Comparison of ENCODE assay signal across 7 mouse cellular contexts in the genomic region with DNA sequence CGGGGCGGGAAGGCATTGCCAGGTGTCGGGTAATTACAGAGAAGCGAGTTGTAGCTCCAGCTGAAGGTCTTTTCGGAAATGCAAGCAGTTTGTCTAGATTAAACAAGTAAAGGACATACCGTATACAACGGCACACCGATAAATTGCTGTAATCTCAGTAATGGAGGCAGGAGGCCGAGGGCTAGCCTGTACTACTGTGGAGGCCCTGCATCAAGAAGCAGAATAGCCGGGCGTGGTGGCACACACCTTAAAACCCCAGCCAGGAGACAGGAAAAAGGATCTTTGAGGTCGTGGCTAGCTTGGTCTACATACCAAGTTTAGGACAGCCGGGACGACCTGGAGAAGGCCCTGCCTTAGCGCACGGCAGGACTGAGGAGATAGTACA. TPM values are rescaled to one million over a fixed set of nuclear protein-coding genes. Genes with fewer than 3 reads are reported as not detected.
DNase-seq lines count a peak whose midpoint lies in the region; ATAC-seq lines count a peak whose summit lies in the region.

No protein-coding gene starts in this region.

- no peak for DNase-seq in layer of hippocampus, adult 9-11 months
- DNase-seq in spleen, postnatal 4 days (ENCODE audit: low spot score in 2 of 2): no peak

- H3K9me3 ChIP-seq in megakaryocyte, embryonic 14.5 days: peaks cover 3% of the 10 kb centered on the region
- no peaks in the 10 kb centered on the region for H3K9me3 ChIP-seq in limb, embryonic 13.5 days
- no peaks in the 10 kb centered on the region for H3K9me3 ChIP-seq in stomach, embryonic 15.5 days

- H3K36me3 ChIP-seq in megakaryocyte, embryonic 14.5 days (replicated peaks; ENCODE audit: low read length): peaks cover 31% of the 10 kb centered on the region
- H3K36me3 ChIP-seq in limb, embryonic 13.5 days: peaks cover 29% of the 10 kb centered on the region
- peaks cover 13% of the 10 kb centered on the region for H3K36me3 ChIP-seq in stomach, embryonic 15.5 days

- ATAC-seq in megakaryocyte, adult 5-6 weeks (ENCODE audit: poor library complexity, severe bottlenecking): no peak
- peak; percentile 27 for ATAC-seq in erythroid progenitor cell, adult 5-6 weeks (replicated peaks; ENCODE audit: low FRiP score, poor library complexity, severe bottlenecking)
- ATAC-seq in limb, embryonic 13.5 days (ENCODE audit: low FRiP score, low read depth): peak; percentile 21
- ATAC-seq in stomach, embryonic 15.5 days (ENCODE audit: insufficient read depth, low FRiP score, low read depth): peak; percentile 12; the same call in 1 of the 2 replicates

- H3K4me1 ChIP-seq in megakaryocyte, embryonic 14.5 days: peaks cover 63% of the 10 kb centered on the region
- peaks cover 32% of the 10 kb centered on the region for H3K4me1 ChIP-seq in limb, embryonic 13.5 days
- peaks cover 16% of the 10 kb centered on the region; the same call in 1 of the 2 replicates for H3K4me1 ChIP-seq in stomach, embryonic 15.5 days

- peak overlapping the region; percentile 79 for H3K9ac ChIP-seq in limb, embryonic 13.5 days
- peak overlapping the region; percentile 73 for H3K9ac ChIP-seq in stomach, embryonic 15.5 days

- peak overlapping the region; percentile 99 for H3K4me3 ChIP-seq in megakaryocyte, embryonic 14.5 days (replicated peaks)
- H3K4me3 ChIP-seq in limb, embryonic 13.5 days: peak overlapping the region; percentile 77
- peak overlapping the region; percentile 62 for H3K4me3 ChIP-seq in stomach, embryonic 15.5 days (replicated peaks)

- H3K27me3 ChIP-seq in megakaryocyte, embryonic 14.5 days (replicated peaks): no peaks in the 10 kb centered on the region
- H3K27me3 ChIP-seq in limb, embryonic 13.5 days: no peaks in the 10 kb centered on the region
- H3K27me3 ChIP-seq in stomach, embryonic 15.5 days (replicated peaks): no peaks in the 10 kb centered on the region

- WGBS in limb, embryonic 13.5 days: 12% methylated on average over 16 of the region's 16 CpGs
- WGBS in stomach, embryonic 15.5 days: 9% methylated on average over 16 of the region's 16 CpGs

- peak overlapping the region; percentile 79 for H3K4me2 ChIP-seq in limb, embryonic 13.5 days (replicated peaks)
- peak overlapping the region; percentile 81 for H3K4me2 ChIP-seq in stomach, embryonic 15.5 days

- H3K27ac ChIP-seq in limb, embryonic 13.5 days: peak overlapping the region; percentile 88
- H3K27ac ChIP-seq in stomach, embryonic 15.5 days: peak overlapping the region; percentile 89

RNA-seq across cellular contexts. Expression of a gene that starts 0.5 kb away (rescaled TPM):
- 55.6 and 136 TPM in 2 replicates for polyA plus RNA-seq in megakaryocyte, embryonic 14.5 days (2012; ENCODE audit: insufficient read depth, low replicate concordance)
- 15.3 and 17.3 TPM in 2 replicates for total RNA-seq in megakaryocyte, adult 5-6 weeks (2015)
- total RNA-seq in megakaryocyte, adult 5-6 weeks (2017): 9.4 and 10.6 TPM in 2 replicates
- 10.1 and 21.8 TPM in 2 replicates for total RNA-seq in erythroid progenitor cell, adult 5-6 weeks (2015; ENCODE audit: low replicate concordance)
- total RNA-seq in erythroid progenitor cell, adult 5-6 weeks (2017; ENCODE audit: low replicate concordance): 3.1 and 9.2 TPM in 2 replicates
- 33.1 and 37.7 TPM in 2 replicates for polyA plus RNA-seq in limb, embryonic 13.5 days (2015; fragmentation: Nextera tagmentation; extraction: Ambion mirVana)
- 41.6 and 50.2 TPM in 2 replicates for polyA plus RNA-seq in stomach, embryonic 15.5 days (2015; fragmentation: Nextera tagmentation; extraction: Ambion mirVana)

RNA-seq across cellular contexts. Expression of a gene that starts 12.1 kb away (rescaled TPM):
- polyA plus RNA-seq in megakaryocyte, embryonic 14.5 days (2012; ENCODE audit: insufficient read depth, low replicate concordance): not detected in 2 replicates
- not detected in 2 replicates for total RNA-seq in megakaryocyte, adult 5-6 weeks (2015)
- total RNA-seq in megakaryocyte, adult 5-6 weeks (2017): not detected in 2 replicates
- total RNA-seq in erythroid progenitor cell, adult 5-6 weeks (2015; ENCODE audit: low replicate concordance): not detected in 2 replicates
- not detected in 2 replicates for total RNA-seq in erythroid progenitor cell, adult 5-6 weeks (2017; ENCODE audit: low replicate concordance)
- not detected in 2 replicates for polyA plus RNA-seq in limb, embryonic 13.5 days (2015; fragmentation: Nextera tagmentation; extraction: Ambion mirVana)
- not detected in 2 replicates for polyA plus RNA-seq in stomach, embryonic 15.5 days (2015; fragmentation: Nextera tagmentation; extraction: Ambion mirVana)

RNA-seq across cellular contexts. Expression of a gene that starts 20.5 kb away (rescaled TPM):
- polyA plus RNA-seq in megakaryocyte, embryonic 14.5 days (2012; ENCODE audit: insufficient read depth, low replicate concordance): 0.34 and 0.63 TPM in 2 replicates
- 0.23 TPM in 1 of 2 replicates, not detected in the other for total RNA-seq in megakaryocyte, adult 5-6 weeks (2015)
- total RNA-seq in megakaryocyte, adult 5-6 weeks (2017): not detected in 2 replicates
- total RNA-seq in erythroid progenitor cell, adult 5-6 weeks (2015; ENCODE audit: low replicate concordance): not detected in 2 replicates
- 0.98 and 2.7 TPM in 2 replicates for total RNA-seq in erythroid progenitor cell, adult 5-6 weeks (2017; ENCODE audit: low replicate concordance)
- 1.2 and 2.5 TPM in 2 replicates for polyA plus RNA-seq in limb, embryonic 13.5 days (2015; fragmentation: Nextera tagmentation; extraction: Ambion mirVana)
- 5.7 and 8.2 TPM in 2 replicates for polyA plus RNA-seq in stomach, embryonic 15.5 days (2015; fragmentation: Nextera tagmentation; extraction: Ambion mirVana)

RNA-seq across cellular contexts. Expression of a gene that starts 31.9 kb away (rescaled TPM):
- not detected in 2 replicates for polyA plus RNA-seq in megakaryocyte, embryonic 14.5 days (2012; ENCODE audit: insufficient read depth, low replicate concordance)
- 0.30 TPM in 1 of 2 replicates, not detected in the other for total RNA-seq in megakaryocyte, adult 5-6 weeks (2015)
- total RNA-seq in megakaryocyte, adult 5-6 weeks (2017): 0.11 TPM in 1 of 2 replicates, not detected in the other
- 2.5 TPM in 1 of 2 replicates, not detected in the other for total RNA-seq in erythroid progenitor cell, adult 5-6 weeks (2015; ENCODE audit: low replicate concordance)
- not detected in 2 replicates for total RNA-seq in erythroid progenitor cell, adult 5-6 weeks (2017; ENCODE audit: low replicate concordance)
- 5.5 and 7.8 TPM in 2 replicates for polyA plus RNA-seq in limb, embryonic 13.5 days (2015; fragmentation: Nextera tagmentation; extraction: Ambion mirVana)
- 7.0 and 8.3 TPM in 2 replicates for polyA plus RNA-seq in stomach, embryonic 15.5 days (2015; fragmentation: Nextera tagmentation; extraction: Ambion mirVana)
